Mouse (Mus musculus) left cerebral cortex, adult 8-10 months (tissue): ENCODE measurements around the gene Gm49721. TPM values are rescaled to one million over a fixed set of nuclear protein-coding genes. Genes with fewer than 3 reads are reported as not detected.
"Not testable (repeated sequence)": the region's sequence is repeated elsewhere in the genome, so short reads cannot be mapped to it uniquely, and the experiment has no call there.

Source experiments
- DNase-seq, 2 experiments: peaks; one replicate each; pipeline ENCODE4 v3.0.0; 2022; ENCODE audit warnings: low spot score in 2 of 2
- total RNA-seq, 4 experiments: library from RNA; stranded (reverse); gene quantifications; 2 replicates each; pipeline ENCODE4 v1.2.4; 2022

The Gm49721 gene
- total RNA-seq, 4 experiments from 2014 or later: 0.23 to 1.3 (median 0.61) TPM

DNA sequence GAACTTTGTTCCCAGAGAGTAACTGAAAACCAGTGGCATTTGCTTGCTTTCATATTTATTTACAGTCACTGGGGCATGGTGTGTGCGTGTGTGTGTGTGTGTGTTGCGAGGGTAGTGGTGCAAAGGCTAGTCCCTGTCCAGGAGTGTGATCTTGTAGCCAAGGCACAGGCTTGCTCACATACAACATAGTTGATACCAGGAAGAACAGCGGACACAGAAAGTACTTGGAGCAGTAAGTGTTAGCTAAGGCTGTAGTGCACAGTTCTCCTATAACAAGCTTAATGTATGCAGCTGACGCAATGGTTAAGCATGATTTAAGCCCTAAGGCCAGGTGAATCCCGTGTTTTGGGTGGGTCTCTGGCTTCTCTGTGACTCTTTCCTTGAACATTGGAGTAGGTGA, 676 bp downstream of the Gm49721 start:
- DNase-seq: not testable (repeated sequence)

DNA sequence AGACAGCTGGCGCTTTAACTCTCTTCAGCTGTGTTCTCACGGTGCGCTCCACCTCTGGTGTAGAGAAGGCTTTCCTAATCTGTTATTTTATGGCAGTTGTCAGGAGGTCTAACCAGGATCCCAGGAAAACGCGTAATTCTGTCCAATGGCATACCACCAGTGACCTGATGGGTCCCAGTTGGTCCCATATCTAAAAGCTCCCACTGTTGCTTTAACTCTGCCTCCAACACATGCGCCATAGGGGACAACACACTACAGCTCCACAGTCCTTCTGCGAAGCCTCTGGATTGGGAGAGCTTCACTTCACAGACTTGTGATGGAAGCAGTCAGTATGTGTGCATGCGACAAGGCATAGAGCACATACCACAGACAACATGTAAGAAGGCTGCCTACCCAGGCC, 1.4 kb downstream of the Gm49721 start:
- DNase-seq: not testable (repeated sequence)

DNA sequence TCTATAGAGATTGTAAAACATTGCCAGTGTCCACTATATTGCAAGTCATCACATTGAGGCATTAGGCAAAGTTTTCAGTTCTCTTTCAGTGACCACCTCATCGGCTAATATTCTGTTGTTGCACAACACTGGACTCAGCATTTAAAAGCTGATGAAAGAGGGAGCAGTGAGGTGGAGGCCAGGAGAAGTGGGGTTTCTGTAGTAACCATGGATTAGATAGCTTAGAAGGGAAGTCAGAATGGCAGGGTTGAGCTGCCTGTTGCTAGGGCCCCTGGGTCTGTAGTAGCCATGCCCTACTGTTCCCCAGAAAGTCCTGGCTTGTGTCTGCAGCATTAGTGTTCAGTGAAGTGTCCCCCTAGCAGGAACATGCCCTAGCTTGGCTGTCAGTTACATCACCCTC, 7.4 kb downstream of the Gm49721 start:
- DNase-seq: not testable (repeated sequence)

DNA sequence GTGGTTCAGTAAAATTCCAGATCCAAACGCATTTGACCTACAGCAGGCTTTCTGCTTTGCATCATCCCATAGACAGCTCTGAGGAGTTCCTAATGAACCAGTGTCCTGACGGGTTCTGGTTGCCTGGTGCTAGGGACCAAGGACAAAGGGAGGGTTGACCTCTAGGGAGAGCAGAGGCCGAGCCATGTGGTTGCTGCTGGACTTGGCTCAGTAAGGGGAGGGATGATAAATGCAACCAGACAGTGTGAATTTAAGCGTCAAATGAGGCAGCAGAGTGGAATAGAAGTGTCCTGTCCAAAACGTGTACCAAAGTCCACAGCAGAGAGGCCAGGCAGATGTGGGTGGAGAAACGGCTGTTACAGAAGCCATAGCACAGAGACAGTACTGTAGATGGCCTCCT, 16.8 kb downstream of the Gm49721 start:
- not testable (repeated sequence) for DNase-seq

DNA sequence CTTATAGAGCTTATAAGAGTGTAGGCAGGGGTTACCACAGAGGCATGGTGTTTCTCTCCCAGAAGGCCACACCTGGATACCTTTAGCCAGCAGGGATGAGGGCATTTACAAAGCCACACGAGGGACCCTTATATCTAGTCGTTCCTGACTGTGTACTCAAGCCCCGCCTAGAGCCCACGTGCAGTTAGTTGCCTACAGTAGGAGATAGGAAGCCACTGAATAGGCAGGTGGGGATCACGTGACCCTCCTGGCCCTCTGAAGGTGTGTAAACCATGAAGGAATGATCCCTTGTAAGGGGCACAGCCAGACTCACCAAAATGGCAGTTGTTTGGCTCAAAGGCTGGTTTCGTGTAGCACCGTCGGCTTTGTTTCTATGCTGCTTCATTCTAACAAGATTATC, 18.1 kb downstream of the Gm49721 start:
- not testable (repeated sequence) for DNase-seq

DNA sequence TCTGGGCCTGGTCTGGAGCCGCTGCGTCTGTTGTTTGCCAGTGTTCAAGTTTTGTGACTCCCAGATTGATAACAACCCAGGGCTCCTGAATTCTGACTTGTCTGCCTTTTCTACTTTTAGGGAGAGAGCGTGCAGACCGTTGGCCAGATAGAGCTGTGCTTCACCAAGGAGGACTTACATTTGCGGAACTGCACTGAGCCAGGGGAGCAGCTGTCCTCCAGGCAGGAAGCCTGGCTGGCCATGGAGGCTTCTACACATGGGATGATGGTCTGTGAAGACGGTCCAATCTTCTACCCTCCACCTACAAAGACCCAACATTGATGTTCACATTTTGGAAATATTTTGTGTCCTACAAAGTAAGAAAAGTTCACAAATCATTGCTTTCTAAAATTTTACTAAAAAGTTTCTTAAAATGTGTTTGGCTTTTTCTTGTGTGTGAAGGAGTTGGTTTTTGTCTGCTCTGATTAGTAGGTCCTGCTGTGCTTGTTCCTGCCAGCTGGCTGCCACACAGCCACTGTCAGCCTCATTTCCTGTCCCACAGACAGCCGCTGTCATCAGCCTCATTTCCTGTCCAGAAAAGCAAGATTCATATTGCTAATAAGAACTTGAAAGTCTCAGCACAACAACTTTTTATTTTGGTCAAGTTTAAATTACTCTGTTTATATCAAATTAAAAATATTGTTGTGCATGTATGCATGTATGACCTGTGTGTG, 19.2 kb downstream of the Gm49721 start:
- not testable (repeated sequence) for DNase-seq

DNA sequence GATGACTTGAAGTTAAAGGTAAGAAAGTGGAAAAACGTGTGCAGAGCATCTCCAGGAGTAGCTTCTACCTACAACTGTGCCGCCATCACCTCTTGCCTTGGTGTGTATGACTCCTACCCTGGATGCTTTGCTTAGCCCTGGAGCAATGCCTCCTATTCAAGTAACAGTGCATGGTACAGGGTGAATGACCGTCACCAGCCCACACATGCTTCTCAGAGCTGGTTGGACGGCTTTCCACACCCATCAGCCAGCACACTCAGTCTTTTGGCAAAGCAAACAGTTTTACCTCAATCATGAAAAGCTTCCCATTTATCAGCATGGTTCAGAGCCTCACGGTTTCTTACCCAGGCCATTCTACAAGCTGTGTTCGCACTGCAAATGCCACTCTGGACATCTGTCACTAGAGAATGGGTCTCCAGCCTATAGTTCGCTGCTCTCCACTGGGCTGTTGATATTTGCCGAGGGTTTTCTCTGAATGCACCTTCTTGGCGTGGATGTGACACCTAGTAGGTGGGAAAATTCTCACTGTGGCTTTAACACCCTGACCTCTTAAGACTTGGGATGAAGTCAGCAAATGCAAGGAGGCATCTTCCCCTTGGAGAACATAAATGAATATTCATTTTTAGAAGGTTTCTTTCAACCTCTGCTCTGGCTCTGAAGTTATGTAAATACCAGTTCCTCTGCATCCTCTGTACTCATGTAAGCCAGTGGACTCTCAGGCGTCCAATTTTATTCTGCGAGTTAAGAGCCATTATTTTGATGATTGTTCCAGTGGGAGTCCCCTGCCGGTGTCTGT, 23.3 kb downstream of the Gm49721 start:
- not testable (repeated sequence) for DNase-seq

DNA sequence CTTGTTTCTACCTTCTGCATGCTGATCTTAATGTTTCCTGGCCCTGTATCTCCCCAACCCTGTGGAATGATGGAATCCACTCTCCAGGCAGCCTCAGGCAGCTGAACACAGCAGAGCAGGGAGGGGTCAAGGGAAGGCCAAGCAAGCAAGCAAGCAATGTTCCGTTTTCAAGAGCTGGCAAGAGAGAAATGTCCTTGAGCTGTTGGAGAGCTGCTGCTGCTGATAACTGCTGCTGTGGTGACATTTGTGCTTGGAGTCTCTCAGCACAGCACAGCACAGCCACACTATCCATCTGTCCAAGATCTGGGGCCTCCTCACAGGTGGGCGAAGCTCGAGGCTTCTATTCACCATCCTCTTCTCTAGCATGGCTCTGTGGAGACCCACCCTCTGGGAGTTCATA, 24.7 kb downstream of the Gm49721 start:
- not testable (repeated sequence) for DNase-seq

DNA sequence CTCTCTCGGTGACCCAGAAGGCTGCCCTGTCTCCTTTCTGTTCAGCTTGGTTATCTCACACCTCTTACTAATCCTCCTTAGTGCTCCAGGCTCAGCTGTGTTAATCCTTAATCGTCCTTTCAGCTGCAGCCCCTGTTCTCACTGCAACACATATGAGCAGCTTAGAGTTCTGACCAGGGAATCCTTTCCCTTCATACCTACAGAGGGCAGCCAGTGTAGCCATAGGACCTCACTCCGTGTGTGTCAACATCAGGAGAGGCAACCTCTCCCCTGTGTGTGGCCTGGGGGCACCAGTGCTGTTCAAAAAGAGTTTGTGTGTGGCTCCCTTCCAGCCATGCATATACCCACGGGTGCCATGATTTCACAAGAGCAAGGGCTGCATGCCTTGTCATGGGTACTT, 26.9 kb downstream of the Gm49721 start:
- DNase-seq: not testable (repeated sequence)

DNA sequence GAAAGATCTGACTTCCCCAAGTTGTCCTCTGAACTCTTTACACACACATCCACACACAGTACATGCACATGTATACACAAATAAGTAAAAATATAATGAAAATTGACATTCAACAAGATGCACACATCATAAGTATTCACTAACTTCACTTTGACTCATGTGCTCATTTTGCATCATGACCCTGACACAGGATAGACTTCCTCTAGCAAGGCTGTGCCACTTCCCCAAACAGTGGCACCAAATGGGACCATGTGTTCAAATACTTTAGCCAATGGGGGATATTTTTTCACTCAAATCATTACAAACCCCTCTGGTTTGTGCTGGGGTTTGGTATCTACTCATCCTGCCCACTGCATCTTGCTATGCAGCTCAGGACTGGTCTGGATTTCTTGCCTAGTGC, 30.2 kb downstream of the Gm49721 start:
- not testable (repeated sequence) for DNase-seq

DNA sequence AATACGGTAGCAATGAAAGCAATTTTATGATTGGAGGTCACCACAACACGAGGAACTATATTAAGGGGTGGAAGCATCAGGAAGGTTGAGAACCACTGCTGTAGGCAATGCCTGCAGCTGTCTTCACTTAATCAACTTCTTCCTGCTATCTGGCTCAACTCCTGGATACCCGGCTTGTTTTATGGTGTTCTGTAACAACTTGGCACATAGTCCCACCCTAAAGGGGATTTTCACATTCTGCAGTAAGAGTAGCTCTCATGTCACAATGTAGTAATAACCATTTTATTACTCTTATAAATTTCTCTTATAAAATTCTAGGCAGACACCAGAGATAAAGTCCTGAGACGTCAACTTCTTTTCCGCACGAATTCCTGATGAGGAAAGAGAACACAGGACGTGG, 30.7 kb downstream of the Gm49721 start:
- DNase-seq: not testable (repeated sequence)

DNA sequence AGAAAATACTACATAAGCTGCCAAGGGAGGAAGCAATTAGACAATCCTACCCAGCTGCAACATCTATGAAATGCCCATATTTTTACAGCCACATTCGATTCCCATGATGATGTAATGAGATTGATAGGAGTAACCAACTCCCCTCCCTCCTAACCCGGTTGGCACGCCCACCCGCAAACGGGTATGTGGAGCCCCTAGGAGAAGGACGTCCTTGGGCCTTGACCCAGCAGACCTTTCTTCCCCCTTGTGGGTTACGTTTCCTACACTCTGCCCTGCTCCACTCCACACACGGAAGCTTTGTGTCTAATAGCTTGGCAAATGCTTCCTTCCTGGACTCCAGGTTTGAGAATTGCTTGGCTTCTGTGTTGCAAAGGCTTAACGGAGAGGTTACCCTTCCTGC, 31.2 kb downstream of the Gm49721 start:
- DNase-seq: not testable (repeated sequence)

DNA sequence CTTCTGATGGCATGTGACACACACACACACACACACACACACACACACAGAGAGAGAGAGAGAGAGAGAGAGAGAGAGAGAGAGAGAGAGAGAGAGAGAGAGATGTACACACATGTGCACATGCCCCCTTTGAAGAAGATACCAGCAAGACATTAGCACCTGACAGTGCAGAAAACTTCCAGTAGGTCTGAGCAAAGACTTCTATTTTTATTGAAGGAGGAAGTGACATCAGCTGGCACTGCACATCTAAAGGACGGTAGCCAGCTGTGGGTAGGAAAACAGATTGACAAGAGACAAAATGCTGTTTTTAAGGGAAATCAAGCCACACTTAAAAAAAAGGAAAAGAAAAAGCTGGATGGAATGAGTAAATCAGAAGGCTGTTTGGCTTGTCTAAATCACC, 35.5 kb downstream of the Gm49721 start:
- not testable (repeated sequence) for DNase-seq

DNA sequence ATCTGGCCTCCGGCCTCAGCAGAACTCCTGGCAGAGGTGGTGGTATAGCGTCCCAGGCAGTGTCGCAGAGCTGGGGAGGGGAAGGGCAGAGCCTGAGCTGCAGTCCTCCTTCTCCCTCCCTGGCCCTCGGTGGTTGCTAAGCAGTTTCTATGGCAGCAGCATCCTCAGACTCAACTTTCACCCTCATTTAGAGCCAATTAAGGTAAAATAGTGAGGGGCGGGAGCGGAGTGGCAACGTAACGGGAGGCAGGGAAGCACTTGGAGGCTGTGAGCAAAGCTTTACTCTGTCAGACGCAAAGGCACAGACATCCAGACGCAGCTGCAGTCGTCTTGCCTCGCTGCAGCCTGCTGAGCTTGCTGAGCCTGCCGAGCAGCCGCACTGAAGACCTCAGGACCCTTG, 46.6 kb downstream of the Gm49721 start, which contains the start of gene Gm1604a:
Gene Gm1604a (plus strand): TSS at position 312 of the 400 bp plus-strand sequence.
- peak; percentile 26 to 27 for DNase-seq

DNA sequence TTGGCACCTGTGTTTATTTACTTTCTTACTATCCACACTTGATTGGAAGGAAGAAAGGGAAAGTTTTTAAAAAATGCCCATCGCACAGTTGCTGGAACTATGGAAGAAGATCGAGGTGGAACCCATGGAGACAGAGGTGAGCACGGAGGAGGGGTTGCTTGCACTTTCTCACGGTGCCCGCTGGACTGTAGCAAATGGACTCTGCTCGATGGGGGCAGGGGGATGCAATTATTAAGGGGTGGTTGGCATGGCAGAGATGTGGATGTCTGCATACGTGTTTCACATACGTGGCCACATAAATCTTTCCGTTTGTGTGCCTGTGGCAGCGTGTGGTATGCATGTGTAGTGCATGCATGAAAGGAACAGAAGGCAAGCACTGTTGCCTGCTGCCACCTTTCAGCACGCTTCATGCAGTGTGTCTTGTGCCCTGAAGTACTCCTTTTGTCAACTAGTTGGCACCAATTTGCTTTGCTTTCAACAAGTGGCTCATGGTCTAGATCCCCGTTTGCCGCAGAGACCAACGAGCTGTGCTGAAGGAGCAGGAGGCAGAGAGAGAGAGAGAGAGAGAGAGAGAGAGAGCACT, 47.2 kb downstream of the Gm49721 start:
- not testable (repeated sequence) for DNase-seq

DNA sequence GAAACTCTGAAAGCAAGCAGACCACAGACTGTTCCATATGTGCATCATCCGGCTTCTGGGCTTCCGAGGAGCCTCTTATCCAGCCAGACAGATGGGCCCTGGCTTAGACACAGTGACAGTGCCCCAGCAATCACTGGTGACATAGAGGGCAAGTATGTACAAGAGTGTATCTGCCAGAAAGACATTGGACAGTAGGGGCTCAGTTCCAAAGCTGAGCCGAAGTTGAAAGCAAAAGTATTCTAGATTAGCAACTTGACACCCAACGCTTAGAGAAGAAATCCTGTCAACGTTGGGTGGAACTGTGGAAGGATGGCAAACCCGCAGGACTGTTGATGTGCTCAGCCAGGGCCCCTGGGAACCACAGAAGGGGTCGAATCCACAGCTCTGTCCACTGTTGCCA, 51.5 kb downstream of the Gm49721 start:
- not testable (repeated sequence) for DNase-seq

DNA sequence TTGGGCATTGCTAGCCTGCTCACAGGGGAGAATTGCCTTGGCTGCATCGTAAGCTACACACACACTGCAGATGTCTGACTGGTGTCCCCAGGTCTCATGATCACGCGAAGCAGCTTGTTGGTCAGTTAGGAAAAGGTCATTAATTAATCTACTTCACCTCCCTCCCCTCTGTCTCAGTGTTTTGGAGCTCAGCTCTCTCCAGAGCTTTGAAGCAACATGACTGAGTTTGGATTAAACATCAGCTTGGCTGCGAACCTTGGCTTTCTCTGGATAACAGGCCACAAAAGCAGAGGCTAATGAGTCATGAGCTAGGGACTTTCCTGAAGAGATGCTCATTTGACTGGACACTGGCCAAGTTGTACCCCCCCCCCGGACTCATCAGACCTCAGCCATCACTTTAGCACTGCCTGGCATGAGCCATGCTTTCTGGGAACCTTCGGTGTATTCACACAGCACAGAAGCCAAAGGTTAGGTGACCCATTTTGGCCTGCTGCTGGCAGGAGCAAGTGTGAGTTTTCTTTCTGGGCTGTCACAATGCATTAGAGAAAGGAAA, 52.0 kb downstream of the Gm49721 start:
- not testable (repeated sequence) for DNase-seq

DNA sequence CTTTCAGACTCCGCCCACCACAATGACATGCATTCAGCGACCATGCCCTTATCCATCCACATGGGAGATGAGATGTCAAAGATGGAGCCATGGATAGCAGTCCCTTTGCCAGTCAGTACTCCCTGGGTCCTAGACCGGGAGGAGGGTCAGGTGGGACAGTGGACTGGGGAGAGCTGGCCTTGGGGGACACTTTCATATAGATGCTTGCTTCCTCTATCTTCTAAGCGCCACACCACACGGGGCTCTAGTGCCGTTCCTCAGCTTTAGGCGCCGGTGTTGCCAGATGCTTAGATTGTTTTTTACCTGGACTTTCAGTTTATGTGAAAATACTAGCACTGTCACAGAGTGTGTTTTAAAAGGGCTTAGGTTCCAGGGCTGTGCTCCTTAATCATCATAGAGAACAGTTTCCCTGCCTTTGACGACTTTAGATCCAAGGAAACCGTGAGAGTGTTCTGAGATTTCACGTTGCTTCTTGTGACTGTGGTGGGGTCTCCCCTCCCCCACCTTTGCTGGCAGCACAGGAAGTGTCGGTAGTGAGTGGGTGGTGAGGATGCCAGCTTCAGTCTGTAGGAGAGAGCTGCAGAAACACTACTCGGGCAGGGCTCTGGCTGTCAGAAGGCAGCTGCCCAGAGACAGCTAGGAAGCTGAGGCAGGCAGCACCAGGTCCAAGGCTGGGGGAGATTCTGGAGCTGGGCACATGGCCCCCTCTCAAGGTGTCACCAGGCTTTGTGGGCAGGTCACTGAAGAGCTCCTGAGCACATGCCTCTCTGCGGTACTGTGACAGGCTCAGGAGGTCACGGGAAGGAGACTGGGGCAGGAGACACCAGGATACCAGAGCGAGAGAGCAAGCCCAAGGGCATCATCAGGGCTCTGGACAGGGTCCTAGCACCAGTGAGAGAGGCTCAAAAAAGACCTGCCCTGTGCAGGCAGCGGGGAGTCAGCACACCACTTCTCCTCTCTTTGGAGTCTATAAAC, 54.8 kb downstream of the Gm49721 start:
- not testable (repeated sequence) for DNase-seq

DNA sequence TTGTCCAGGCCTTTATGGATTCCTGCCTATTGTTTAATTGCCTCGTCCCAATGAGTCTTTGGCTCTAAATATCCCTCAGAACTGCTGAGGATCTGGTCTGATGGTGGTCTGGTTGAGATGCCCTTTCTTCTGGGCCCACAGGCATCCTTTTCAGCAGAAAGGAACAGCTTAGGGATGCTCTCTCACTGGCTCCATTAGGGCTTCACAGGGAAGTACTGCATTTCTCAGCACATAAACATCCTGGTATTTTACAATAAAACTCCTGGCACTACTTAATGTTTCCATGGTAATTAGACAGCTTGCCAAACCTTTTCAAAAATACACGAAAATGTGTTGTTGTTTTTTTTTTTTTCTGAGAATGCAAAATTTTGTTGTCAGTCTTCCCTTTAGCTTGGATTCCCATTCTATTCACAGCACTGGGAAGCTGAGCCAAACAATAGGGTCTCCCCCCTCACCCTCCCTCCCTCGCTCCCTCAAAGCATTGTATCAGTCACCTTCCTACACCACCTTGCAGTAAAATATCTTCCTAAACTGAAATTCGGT, 90.4 kb downstream of the Gm49721 start:
- not testable (repeated sequence) for DNase-seq

DNA sequence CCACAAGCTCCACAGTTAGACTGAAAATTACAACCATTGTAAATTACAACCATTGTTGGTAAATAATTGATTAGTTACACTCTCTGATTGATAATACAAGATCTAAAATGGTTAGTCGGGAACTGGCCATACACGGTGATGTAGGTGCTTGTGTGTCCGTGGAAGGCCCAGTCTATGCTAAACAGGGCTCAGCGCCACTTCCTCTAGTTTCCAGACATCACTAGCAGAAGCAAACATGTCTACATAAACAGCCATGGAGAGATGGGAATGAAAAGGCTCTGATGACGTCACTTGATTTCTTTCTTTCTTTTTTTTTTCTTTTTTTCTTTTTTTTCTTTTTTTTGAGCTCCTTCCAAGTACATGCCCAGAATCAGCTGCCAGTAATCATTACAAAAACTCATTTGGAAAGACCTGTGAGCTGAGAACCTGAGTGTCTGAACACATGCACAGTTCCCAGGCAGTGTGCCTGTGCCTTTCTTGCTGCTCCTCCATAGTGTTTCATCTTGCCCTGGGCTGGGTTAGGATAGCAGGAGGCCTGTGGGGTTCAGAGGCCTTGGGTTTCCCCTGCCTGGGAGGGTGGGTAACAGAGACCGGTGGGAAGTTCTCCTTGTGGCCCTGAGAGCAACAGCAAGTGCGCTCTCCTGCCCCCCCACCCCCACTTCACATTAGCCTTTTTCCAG, 91.0 kb downstream of the Gm49721 start:
- not testable (repeated sequence) for DNase-seq
